Mouse (Mus musculus) effector memory CD4-positive, alpha-beta T cell, adult 7 months (primary cell): Measurements from ENCODE around the gene Pip5k1c. TPM values are rescaled to one million over a fixed set of nuclear protein-coding genes. Genes with fewer than 3 reads are reported as not detected.

Experiments
- polyA plus RNA-seq: library from polyadenylated mRNA; unstranded; fragments of 100-300 nt; shearing (Covaris generic); gene quantifications from one replicate; pipeline ENCODE4 v1.2.1, GENCODE M21; 2017

The Pip5k1c gene
- polyA plus RNA-seq: 88.8 TPM

GRCm38 (mm10) chr10:81292554-81293333, at the start of gene Pip5k1c:
Pip5k1c (plus strand) TSS chr10:81292963.

GRCm38 (mm10) chr10:81252424-81253419, 40.0 kb upstream of the Pip5k1c start, which contains the start of gene Matk:
Matk (plus strand) TSS chr10:81252935.

GRCm38 (mm10) chr10:81266211-81267105, 26.3 kb upstream of the Pip5k1c start, which contains the start of the genes Mrpl54 and Apba3:
Mrpl54 (minus strand) TSS chr10:81266934.
Apba3 (plus strand) TSS chr10:81266960.

GRCm38 (mm10) chr10:81291511-81292104, 1.2 kb upstream of the Pip5k1c start, which contains the start of gene Tjp3:
Tjp3 (minus strand) TSS chr10:81291581.

GRCm38 (mm10) chr10:81320550-81321347, 28.0 kb downstream of the Pip5k1c start, which contains the start of gene Cactin:
Cactin (plus strand) TSS chr10:81321103.

GRCm38 (mm10) chr10:81328386-81328785, 35.6 kb downstream of the Pip5k1c start, which contains the start of gene Tbxa2r:
Tbxa2r (plus strand) TSS chr10:81328731.

GRCm38 (mm10) chr10:81342686-81343505, 50.1 kb downstream of the Pip5k1c start, which contains the start of gene Gipc3:
Gipc3 (minus strand) TSS chr10:81343266.

GRCm38 (mm10) chr10:81350351-81351063, 57.7 kb downstream of the Pip5k1c start, which contains the start of gene Hmg20b:
Hmg20b (minus strand) TSS chr10:81350480.

GRCm38 (mm10) chr10:81356991-81357844, 64.5 kb downstream of the Pip5k1c start, which contains the start of gene Mfsd12:
Mfsd12 (plus strand) TSS chr10:81357491.

GRCm38 (mm10) chr10:81365672-81366476, 73.1 kb downstream of the Pip5k1c start, which contains the start of gene 4930404N11Rik:
4930404N11Rik (minus strand) TSS chr10:81365816.

Other genes with a start within 250 kb of the Pip5k1c start
- gene Sgta, start 232.8 kb upstream of the Pip5k1c start, polyA plus RNA-seq: 65.6 TPM
- 4.3 TPM for gene Thop1, start 222.9 kb upstream of the Pip5k1c start, polyA plus RNA-seq
- not detected for gene Creb3l3, start 194.1 kb upstream of the Pip5k1c start, polyA plus RNA-seq
- gene Map2k2, start 187.0 kb upstream of the Pip5k1c start, polyA plus RNA-seq: 139 TPM
- gene Zbtb7a, start 157.7 kb upstream of the Pip5k1c start, polyA plus RNA-seq: 79.6 TPM
- 35.9 TPM for gene Pias4, start 125.0 kb upstream of the Pip5k1c start, polyA plus RNA-seq
- gene Eef2, start 116.3 kb upstream of the Pip5k1c start, polyA plus RNA-seq: 829 TPM
- 82.9 TPM for gene Dapk3, start 110.0 kb upstream of the Pip5k1c start, polyA plus RNA-seq
- 0.32 TPM for gene 4930442H23Rik, start 109.1 kb upstream of the Pip5k1c start, polyA plus RNA-seq
- gene Nmrk2, start 90.9 kb upstream of the Pip5k1c start, polyA plus RNA-seq: 0.76 TPM
- 3.1 TPM for gene Atcay, start 62.1 kb upstream of the Pip5k1c start, polyA plus RNA-seq
- 4.9 TPM for gene Zfr2, start 59.8 kb upstream of the Pip5k1c start, polyA plus RNA-seq
- gene Matk, start 40.0 kb upstream of the Pip5k1c start, polyA plus RNA-seq: 20.1 TPM
- 136 TPM for gene Mrpl54, start 26.0 kb upstream of the Pip5k1c start, polyA plus RNA-seq
- 37.0 TPM for gene Apba3, start 26.0 kb upstream of the Pip5k1c start, polyA plus RNA-seq
- 11.5 TPM for gene Tjp3, start 1.4 kb upstream of the Pip5k1c start, polyA plus RNA-seq
- 42.7 TPM for gene Cactin, start 28.1 kb downstream of the Pip5k1c start, polyA plus RNA-seq
- gene Tbxa2r, start 35.8 kb downstream of the Pip5k1c start, polyA plus RNA-seq: 15.1 TPM
- not detected for gene Gipc3, start 50.3 kb downstream of the Pip5k1c start, polyA plus RNA-seq
- gene Hmg20b, start 57.5 kb downstream of the Pip5k1c start, polyA plus RNA-seq: 28.3 TPM
- gene Mfsd12, start 64.5 kb downstream of the Pip5k1c start, polyA plus RNA-seq: 1.8 TPM
- 0.84 TPM for gene 4930404N11Rik, start 72.9 kb downstream of the Pip5k1c start, polyA plus RNA-seq
- 49.3 TPM for gene Fzr1, start 85.6 kb downstream of the Pip5k1c start, polyA plus RNA-seq
- 49.7 TPM for gene Dohh, start 91.5 kb downstream of the Pip5k1c start, polyA plus RNA-seq
- gene Gm48551, start 91.5 kb downstream of the Pip5k1c start, polyA plus RNA-seq: 5.1 TPM
- gene Gm48552, start 96.0 kb downstream of the Pip5k1c start, polyA plus RNA-seq: not detected
- gene Smim24, start 100.1 kb downstream of the Pip5k1c start, polyA plus RNA-seq: 1.4 TPM
- 13.3 TPM for gene Nfic, start 162.7 kb downstream of the Pip5k1c start, polyA plus RNA-seq
- not detected for gene Celf5, start 189.7 kb downstream of the Pip5k1c start, polyA plus RNA-seq
- 110 TPM for gene Ncln, start 203.4 kb downstream of the Pip5k1c start, polyA plus RNA-seq
- gene S1pr4, start 207.2 kb downstream of the Pip5k1c start, polyA plus RNA-seq: 65.6 TPM
- gene Gna15, start 231.3 kb downstream of the Pip5k1c start, polyA plus RNA-seq: 122 TPM